Comparison of ENCODE assay signal across 19 mouse cellular contexts in genomic region chr19:44333991-44334390, GRCm38 (mm10). TPM values are rescaled to one million over a fixed set of nuclear protein-coding genes. Genes with fewer than 3 reads are reported as not detected.
"Had no signal": no experiment of that assay in that cellular context is flagged by ENCODE, and none has a peak within 500 bp of the region (broad histone marks: within the 10 kb centered on the region; RNA-seq: fewer than 3 reads in every experiment).

No protein-coding gene starts in this region.

- H3K9ac ChIP-seq: liver, postnatal 0 days; lung, embryonic 15.5 days; midbrain, embryonic 13.5 days; midbrain, embryonic 15.5 days; neural tube, embryonic 12.5 days; stomach, embryonic 15.5 days had no signal

- DNase-seq: liver, postnatal 0 days; lung, adult 2 months; lung, postnatal 14 days; lung, postnatal 36 days; right cerebral cortex, postnatal 14 days; thymus, adult 2 months; thymus, postnatal 25 days; thymus, postnatal 4 days had no signal

- H3K4me1 ChIP-seq: lung, embryonic 15.5 days; midbrain, embryonic 13.5 days; midbrain, embryonic 15.5 days; neural tube, embryonic 12.5 days; stomach, embryonic 15.5 days had no signal

- H3K36me3 ChIP-seq: lung, embryonic 15.5 days; midbrain, embryonic 13.5 days; midbrain, embryonic 15.5 days; neural tube, embryonic 12.5 days; stomach, embryonic 15.5 days had no signal

- H3K27ac ChIP-seq: lung, embryonic 15.5 days; macrophage; midbrain, embryonic 13.5 days; midbrain, embryonic 15.5 days; neural tube, embryonic 12.5 days; stomach, embryonic 15.5 days; stomach, postnatal 0 days had no signal

- H3K27me3 ChIP-seq: lung, embryonic 15.5 days; midbrain, embryonic 13.5 days; midbrain, embryonic 15.5 days; neural tube, embryonic 12.5 days; stomach, embryonic 15.5 days had no signal

- H3K4me2 ChIP-seq: lung, embryonic 15.5 days; midbrain, embryonic 11.5 days; midbrain, embryonic 13.5 days; midbrain, embryonic 15.5 days; neural tube, embryonic 12.5 days; stomach, embryonic 15.5 days had no signal

- H3K9me3 ChIP-seq: lung, embryonic 15.5 days; midbrain, embryonic 13.5 days; midbrain, embryonic 15.5 days; neural tube, embryonic 12.5 days; stomach, embryonic 15.5 days had no signal

- H3K4me3 ChIP-seq: lung, embryonic 15.5 days; megakaryocyte, embryonic 14.5 days; midbrain, embryonic 13.5 days; midbrain, embryonic 15.5 days; neural tube, embryonic 12.5 days; stomach, embryonic 15.5 days had no signal

- ATAC-seq: liver, postnatal 0 days; lung, postnatal 0 days; midbrain, embryonic 13.5 days; midbrain, embryonic 15.5 days had no signal

RNA-seq across cellular contexts. Expression of gene Scd4, which starts 1.1 kb away (rescaled TPM):
- total RNA-seq: monocyte, adult 5-6 weeks had no signal
- polyA plus RNA-seq: liver, postnatal 0 days; midbrain, embryonic 11.5 days had no signal
